Mouse (Mus musculus): ENCODE results near the gene Tmem95.

Tmem95 gene

GRCm38 (mm10) chr11:69910781-69911560, 33.2 kb upstream of the Tmem95 start:
- no peak for DNase-seq

GRCm38 (mm10) chr11:69910177-69910576, 32.4 kb upstream of the Tmem95 start:
- DNase-seq: no peak

DNA sequence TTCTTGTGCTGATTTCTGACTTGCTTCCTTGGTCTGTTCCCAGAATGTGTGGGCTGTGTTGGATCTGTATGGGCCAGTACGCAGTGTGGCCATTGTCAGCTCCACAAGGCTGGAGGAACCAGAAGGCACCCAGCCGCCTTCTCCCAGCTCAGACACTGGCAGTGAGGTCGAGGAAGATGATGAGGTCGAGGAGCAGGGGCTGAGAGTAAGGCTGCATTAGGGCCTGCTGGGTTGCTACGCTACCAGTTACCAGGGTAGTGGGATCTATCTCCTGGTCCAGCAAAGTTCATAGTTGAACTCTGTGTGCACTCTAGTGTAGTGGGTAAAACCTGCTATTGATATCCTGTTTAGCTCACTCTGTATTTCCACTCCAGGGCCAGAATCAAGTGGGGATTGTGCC, 31.4 kb upstream of the Tmem95 start:
- no peak for DNase-seq

DNA sequence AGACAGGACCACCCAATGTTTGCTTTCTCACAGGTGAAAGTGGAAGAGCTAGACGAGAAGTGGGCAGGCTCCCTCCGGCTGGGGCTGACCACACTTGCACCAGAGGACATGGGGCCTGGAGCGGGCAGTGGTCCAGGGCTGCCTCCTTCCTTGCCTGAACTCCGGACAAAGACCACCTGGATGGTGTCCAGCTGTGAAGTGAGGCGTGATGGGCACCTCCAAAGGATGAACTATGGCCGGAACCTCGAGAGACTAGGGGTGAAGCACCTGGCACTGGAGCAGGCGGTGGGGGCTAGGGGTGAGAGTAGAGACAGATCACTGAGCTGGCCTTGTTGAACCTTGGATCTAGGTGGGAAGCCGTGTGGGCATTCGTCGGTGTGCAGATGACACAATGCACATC, 30.8 kb upstream of the Tmem95 start:
- no peak for DNase-seq

GRCm38 (mm10) chr11:69904311-69904710, 26.5 kb upstream of the Tmem95 start:
- DNase-seq: no peak

GRCm38 (mm10) chr11:69902972-69903371, 25.2 kb upstream of the Tmem95 start:
- no peak for DNase-seq

DNA sequence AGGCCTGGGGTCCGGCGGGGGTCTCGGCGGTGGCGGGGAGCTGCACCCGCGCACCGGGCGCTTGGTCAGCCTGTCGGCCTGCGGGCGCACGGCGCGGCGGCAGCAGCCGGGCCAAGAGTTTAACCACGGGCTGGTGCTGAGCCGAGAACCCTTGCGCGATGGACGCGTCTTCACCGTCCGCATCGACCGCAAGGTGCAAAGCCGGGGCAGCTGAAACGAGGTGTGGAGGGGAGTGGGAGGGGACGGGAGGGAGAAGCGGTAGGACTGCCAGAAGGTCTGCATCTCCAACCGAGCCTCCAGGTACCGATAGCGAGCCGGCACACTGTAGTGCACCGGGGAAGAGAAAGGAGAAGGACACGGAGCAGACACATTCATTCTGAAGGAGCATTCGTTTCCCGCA, 24.2 kb upstream of the Tmem95 start:
- no peak for DNase-seq

DNA sequence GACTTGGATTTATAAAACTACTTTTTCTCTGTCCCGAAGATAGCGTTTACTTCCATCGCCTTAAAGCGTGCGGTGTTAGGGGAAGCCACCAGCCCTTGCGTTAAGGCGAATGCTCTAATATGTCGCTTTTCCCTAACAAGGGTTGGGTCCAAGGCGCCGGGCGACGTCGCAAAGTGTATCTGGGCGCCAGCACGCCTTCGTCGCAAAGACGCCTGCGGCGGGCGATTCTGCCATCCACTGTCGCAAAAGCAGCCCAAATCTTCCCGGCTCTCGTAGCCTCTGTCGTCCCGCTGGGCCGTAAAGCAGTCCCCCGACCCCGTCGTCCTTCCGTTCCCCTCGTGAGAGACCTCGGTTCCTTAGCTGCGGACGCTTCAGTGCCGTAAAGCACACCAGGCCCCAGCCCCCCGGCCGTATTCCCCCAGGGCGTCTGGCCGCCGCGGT, 23.6 kb upstream of the Tmem95 start:
- DNase-seq: peak; percentile 85

DNA sequence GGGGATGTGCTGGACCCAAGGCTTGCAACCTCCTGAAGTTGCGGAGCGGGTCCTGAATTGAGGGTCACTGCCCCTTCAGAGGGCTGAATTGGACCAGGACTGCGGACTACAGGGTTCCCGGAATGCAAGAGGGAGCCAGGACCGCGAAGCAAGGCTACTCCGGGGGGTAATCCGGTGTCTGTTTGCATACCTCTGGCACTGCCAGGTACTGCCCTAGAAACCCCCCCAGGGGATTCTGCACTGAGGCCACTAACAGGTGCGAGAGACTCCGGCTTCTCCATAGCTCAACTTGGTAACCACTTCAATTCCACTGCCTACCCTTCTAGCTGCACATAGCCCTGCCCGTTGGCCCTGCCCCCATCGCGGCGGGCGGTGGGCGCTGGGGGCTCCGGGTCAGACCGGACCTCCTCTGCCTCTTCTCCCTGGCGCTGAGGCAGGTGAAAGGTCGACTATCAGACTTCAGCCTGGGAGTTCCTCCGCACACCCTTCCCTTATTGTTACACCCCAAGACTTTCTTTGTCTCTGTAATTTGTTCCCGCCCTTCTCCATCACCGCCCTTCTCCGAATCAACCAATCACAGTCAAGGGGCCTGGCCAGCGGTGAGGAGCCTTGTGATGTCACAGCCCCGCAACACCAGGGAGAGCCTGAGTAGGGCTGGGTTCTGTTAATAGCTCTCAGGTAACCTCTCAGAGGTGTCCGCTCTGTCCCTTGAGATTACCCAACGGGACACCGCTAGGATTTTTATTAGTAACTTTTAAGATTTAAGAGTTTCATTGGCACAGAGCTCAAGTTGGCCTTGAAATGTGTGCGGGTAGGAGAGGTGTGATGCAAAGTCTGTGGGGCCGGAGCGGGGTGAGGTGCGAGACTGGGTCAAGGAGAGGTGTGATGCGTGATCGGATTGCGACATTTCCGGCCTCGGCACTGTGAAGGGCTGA, 22.9 kb upstream of the Tmem95 start, which contains the start of the genes 2810408A11Rik and Neurl4:
2810408A11Rik (minus strand) TSS at position 517 of the 935 bp plus-strand sequence.
Neurl4 (plus strand) TSS at position 602 of the 935 bp plus-strand sequence.
- peak; percentile 87 to 90 for DNase-seq

DNA sequence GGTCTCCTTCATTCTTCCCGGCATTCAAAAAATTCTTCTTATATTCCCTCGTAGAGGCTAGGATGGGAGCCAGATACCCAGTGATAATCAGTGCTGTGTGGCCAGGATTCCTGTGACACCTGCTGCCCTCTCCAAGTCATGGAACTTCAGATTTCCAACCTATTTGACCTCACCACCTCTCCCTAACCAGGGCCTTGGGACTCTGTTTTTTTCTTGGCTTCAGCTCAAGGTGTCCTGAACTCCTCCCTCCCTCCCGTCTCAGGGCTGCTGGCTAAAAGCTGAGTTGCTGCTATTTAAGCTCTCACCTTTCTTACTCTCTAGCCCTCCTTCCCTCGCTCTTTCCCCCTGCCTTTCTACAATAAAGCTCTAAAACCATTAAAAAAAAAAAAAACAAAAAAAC, 22.1 kb upstream of the Tmem95 start:
- no peak for DNase-seq

DNA sequence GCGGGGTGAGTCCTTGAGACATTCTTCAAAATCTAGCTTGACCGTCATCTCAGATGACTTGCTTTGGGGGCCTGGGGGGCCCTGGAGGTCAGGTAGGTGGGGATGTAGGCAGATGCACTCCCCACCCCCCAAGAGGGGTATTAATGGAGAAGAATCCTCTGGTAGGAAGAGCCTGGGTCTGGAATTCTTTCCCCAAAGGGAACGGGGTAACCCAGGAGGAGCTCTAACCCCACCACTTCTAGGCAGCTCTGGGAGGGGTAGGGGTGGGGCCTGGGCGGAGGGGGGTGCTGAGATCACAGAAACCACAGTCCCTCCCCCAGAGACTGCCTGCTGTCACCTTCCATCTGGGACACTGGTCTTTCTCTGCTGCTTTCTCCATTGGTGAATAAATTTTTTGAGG, 17.5 kb upstream of the Tmem95 start, which contains the start of gene Acap1:
Acap1 (minus strand) TSS at position 249 of the 400 bp plus-strand sequence.
- DNase-seq: peak; percentile 63 to 65

- peak; percentile 77 to 82 for DNase-seq
These were observed 16.9 kb upstream of the Tmem95 start for GRCm38 (mm10) chr11:69894671-69895070.

DNA sequence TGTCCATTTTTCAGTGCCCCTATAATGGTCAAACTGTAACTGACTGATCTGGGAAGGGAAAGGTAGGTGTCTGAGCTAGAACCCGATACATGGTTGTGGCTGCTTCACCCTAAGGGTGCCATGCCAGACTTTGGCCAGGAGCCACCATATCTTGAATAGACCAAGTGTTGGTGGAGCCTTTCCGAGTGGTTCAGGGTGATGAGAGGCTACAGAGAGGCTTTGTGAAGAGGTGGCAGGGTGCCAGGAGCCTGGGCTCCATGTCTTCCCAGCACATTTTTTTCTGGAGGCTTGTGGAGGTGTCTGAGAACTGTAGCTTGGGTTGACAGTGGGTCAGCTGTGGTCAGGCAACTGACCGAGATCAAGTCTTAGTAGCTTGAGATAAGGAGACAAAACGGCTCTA, 13.7 kb upstream of the Tmem95 start:
- no peak for DNase-seq

- no peak for DNase-seq
These were observed 9.3 kb upstream of the Tmem95 start for GRCm38 (mm10) chr11:69886907-69887635.

DNA sequence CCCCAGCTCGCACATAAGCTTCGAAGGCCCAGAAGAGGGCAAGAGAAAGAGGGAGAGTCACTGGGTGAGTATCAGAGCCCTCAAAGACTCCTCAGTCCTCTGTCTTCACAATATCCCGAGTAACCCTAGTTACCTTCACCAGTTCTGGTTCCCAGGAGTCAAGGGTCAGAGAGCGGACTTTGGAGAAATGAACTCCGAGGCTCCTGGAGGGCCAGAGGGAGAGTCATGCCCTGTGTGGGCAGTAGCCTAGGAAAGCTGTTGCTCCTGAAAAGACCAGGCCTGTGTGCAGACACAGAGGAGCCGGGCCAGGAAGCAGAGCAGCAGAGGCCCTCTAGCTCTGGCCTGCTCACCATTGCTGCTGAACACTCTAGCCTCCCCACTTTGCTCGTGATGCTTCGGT, 6.8 kb upstream of the Tmem95 start:
- no peak for DNase-seq

- no peak for DNase-seq
These were observed 6.4 kb upstream of the Tmem95 start for GRCm38 (mm10) chr11:69884240-69884639.

DNA sequence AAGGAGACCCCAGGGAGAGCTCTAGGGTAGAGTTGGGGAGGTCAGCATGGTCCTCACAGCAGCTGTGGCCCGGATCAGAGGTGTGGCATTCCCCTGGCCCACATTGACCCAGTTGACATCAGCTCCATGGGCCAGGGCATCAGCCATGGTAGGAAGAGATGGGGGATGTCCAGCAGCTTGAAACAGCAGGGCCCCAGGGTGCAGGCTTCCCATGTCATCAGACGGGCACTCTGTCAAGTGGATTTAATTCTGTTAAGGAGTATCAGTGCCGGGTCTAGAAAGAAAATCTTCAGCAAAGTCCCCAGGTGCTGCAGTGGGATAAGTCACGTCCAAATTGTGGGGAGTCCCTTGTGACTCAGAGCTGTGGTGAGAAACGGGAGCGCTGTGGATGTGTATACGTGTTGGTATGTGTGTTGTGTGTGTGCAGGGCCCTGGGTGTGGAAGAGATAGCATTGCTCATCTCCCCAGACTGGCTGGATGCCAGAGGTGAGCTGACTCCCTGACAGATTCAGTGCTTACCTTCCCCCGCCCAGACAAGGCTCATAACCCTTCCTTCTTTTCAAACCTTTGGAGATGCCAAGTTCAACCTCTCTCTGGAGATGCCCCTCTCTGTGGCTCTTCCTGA, 5.8 kb upstream of the Tmem95 start:
- DNase-seq: no peak

- peak; percentile 83 to 84 for DNase-seq
These were observed 5.2 kb upstream of the Tmem95 start for GRCm38 (mm10) chr11:69883066-69883465.

DNA sequence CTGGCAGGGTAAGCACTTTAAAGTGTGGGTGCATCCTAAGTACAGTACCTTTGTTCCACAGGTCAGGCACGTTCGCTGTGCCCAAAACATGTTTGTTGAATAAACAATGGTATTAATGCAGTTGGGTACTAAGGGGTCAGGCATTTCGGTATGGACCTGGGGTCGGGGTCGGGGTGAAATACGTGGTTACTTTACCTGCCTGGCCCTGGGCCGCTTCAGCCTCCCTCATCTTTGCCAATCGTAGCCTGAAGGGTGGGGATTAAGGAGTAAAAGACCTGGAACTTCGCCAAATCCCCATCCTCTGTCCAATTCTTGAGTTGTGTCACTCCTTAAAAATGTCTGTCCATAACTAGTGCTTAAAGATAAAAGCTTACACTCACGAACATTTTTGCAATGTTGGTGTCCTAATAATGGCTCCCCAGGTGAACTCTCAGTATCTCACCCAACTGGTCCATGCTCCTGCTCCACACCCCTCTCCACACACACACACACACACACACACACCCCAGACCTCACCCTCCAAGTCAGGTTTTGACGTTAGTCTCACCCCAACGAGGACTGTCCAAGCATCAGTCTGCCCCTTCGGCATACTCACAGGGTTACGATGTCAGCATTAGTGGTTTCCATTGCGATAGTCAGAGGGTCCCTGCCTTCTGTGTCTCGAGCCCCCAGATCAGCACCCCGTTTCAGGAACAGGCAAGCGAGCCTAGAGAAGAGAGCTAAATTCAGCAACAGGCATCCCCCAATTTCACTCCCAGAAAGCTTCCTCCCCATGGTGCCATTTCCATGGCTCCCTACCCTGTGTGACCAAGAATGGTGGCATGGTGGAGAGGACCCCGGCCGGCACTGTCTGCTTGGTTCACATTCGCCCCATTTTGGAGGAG, 4.2 kb upstream of the Tmem95 start:
- DNase-seq: no peak

GRCm38 (mm10) chr11:69880853-69881603, 3.2 kb upstream of the Tmem95 start, which contains the start of gene Kctd11:
Gene Kctd11 (minus strand): TSS chr11:69881406.
- DNase-seq: peak; percentile 90 to 92

- DNase-seq: peak; percentile 76
These were observed 2.7 kb upstream of the Tmem95 start for GRCm38 (mm10) chr11:69880506-69880852.
